Mouse (Mus musculus): Measurements from ENCODE around the gene Upk2. TPM values are rescaled to one million over a fixed set of nuclear protein-coding genes. Genes with fewer than 3 reads are reported as not detected.

Gene Upk2
- not detected in 2 replicates for polyA plus RNA-seq (2015; fragmentation: Nextera tagmentation; extraction: Ambion mirVana)

DNA sequence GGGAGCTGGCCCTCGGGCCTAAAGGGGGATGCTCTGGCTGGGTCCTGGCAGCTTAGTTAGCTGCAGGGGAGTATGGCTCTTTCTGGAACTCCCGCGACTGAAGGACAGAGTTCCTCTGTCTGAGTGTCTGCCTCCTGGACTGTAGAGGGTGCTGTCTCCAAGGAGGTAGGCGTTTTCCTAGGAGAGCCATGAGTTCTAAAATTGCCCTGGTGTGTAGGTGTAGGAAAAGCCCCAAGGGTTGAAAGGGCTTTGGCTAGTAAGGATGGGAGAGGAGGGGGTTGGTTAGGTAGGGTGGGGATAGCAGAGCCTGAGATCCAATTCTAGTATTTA is at the start of gene Upk2:
Gene Upk2 (minus strand): TSS at position 86 of the 330 bp plus-strand sequence.
- peak within 1 kb of the TSS; percentile 15; the same call in 1 of the 2 replicates for H3K9ac ChIP-seq (replicated peaks; ENCODE audit: low read depth, low read length)
- 32% methylated on average over 4 of the region's 4 CpGs for WGBS

DNA sequence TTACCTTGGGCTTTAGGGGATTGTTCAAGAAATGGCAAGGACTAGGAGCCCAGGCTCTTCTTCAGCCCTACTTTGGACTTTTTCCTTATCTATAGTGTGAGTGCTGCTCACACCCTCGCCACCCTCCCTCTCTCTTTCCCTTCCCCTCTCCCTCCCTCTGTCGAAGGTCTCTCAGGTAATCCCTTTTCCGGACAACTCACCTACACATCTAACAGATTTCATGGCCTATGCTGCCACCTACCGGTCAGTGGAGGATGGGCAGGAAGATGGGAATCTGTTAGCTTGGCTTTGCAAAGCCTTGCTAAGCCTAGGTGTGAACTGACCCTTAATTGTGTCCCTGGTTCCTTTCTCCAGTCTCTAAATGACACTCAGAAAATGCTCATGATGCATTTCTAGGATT is 47.2 kb upstream of the Upk2 start:
- H3K9ac ChIP-seq (replicated peaks; ENCODE audit: low read depth, low read length): no peak overlapping the region
- no peak for ATAC-seq
- no peak overlapping the region for H3K4me2 ChIP-seq (ENCODE audit: low read length)
- H3K9me3 ChIP-seq (ENCODE audit: control insufficient read depth, low read length): no peaks in the 10 kb centered on the region
- H3K4me1 ChIP-seq (replicated peaks; ENCODE audit: control insufficient read depth, insufficient read depth, low read length): peaks cover 59% of the 10 kb centered on the region
- H3K27ac ChIP-seq (ENCODE audit: low read length): no peak overlapping the region
- no peak overlapping the region for H3K4me3 ChIP-seq (replicated peaks; ENCODE audit: low read length)
- 0% methylated on average over 4 of the region's 4 CpGs for whole genome bisulfite sequencing
- H3K27me3 ChIP-seq (replicated peaks; ENCODE audit: control insufficient read depth, insufficient read depth, low read length): no peaks in the 10 kb centered on the region
- H3K36me3 ChIP-seq (ENCODE audit: control insufficient read depth, insufficient read depth): peaks cover 18% of the 10 kb centered on the region

More for the DNA sequence above, at the start of gene Upk2:
- H3K9me3 ChIP-seq (ENCODE audit: control insufficient read depth, low read length): no peaks in the 10 kb centered on the region
- ATAC-seq: no peak
- no peaks in the 10 kb centered on the region for H3K36me3 ChIP-seq (ENCODE audit: control insufficient read depth, insufficient read depth)
- H3K27ac ChIP-seq (ENCODE audit: low read length): no peak within 1 kb of the TSS
- peaks cover 5% of the 10 kb centered on the region; the same call in 1 of the 2 replicates for H3K27me3 ChIP-seq (replicated peaks; ENCODE audit: control insufficient read depth, insufficient read depth, low read length)
- no peak within 1 kb of the TSS for H3K4me2 ChIP-seq (ENCODE audit: low read length)
- no peak within 1 kb of the TSS for H3K4me3 ChIP-seq (replicated peaks; ENCODE audit: low read length)
- peaks cover 32% of the 10 kb centered on the region for H3K4me1 ChIP-seq (replicated peaks; ENCODE audit: control insufficient read depth, insufficient read depth, low read length)

DNA sequence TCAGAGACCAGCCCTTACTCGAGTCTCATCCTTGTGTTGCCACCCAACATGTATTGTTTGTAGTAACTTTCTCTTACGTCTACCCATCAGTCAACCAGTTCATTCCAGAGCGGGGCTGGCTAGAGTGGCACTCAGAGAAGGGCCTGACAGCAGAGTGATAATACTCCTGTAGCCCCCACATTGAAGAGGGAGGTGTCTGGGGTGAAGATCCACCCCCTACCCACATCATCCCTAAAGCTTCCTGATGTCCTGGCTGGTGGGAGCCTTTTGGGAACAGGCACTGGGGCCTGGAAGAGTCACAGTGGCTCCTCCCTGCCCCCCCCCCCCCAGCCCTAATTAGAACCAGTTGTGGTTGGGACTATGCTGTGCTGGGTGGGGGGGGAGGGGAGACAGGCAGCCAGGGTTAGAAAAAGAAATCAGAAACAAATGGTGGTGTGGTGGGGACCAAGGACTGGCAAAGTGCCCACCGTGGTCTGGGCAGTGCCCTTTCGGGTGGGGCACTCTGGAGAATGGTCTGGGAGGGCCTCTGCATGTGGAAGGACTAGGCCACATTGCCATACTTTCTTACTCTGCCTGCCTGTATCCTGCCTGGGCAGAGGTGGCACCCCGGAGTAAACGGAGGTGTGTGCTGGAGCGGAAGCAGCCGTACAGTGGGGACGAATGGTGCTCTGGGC is 46.6 kb upstream of the Upk2 start:
- H3K4me1 ChIP-seq (replicated peaks; ENCODE audit: control insufficient read depth, insufficient read depth, low read length): peaks cover 66% of the 10 kb centered on the region
- no peaks in the 10 kb centered on the region for H3K9me3 ChIP-seq (ENCODE audit: control insufficient read depth, low read length)
- H3K27ac ChIP-seq (ENCODE audit: low read length): no peak overlapping the region
- ATAC-seq: no peak
- H3K4me2 ChIP-seq (ENCODE audit: low read length): no peak overlapping the region
- no peak overlapping the region for H3K4me3 ChIP-seq (replicated peaks; ENCODE audit: low read length)
- WGBS: 35% methylated on average over 10 of the region's 10 CpGs
- H3K27me3 ChIP-seq (replicated peaks; ENCODE audit: control insufficient read depth, insufficient read depth, low read length): no peaks in the 10 kb centered on the region
- H3K9ac ChIP-seq (replicated peaks; ENCODE audit: low read depth, low read length): 0 out of 2 replicates have a peak overlapping the region, but pooled peaks have one; percentile 7
- H3K36me3 ChIP-seq (ENCODE audit: control insufficient read depth, insufficient read depth): peaks cover 12% of the 10 kb centered on the region

DNA sequence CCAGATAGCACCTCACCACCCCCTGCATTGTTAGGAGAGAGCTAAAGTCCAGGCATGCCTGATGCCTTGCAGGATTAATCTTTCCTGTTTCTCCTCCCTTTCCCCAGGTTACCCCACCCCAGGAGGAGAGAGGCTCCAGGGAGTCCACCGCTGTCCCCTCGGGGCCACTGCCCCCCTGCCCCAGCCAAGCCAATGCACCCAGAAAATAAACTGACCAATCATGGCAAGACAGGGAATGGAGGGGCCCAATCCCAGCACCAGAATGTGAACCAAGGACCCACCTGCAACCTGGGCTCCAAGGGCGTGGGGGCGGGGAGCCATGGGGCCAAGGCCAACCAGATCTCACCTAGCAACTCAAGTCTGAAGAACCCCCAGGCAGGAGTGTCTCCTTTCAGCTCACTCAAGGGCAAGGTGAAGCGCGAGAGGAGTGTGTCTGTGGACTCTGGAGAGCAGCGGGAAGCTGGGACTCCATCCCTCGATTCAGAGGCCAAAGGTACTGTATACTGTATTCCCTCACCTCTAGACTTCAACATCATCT is 45.9 kb upstream of the Upk2 start:
- 55% methylated on average over 8 of the region's 8 CpGs for WGBS
- H3K4me1 ChIP-seq (replicated peaks; ENCODE audit: control insufficient read depth, insufficient read depth, low read length): peaks cover 63% of the 10 kb centered on the region

DNA sequence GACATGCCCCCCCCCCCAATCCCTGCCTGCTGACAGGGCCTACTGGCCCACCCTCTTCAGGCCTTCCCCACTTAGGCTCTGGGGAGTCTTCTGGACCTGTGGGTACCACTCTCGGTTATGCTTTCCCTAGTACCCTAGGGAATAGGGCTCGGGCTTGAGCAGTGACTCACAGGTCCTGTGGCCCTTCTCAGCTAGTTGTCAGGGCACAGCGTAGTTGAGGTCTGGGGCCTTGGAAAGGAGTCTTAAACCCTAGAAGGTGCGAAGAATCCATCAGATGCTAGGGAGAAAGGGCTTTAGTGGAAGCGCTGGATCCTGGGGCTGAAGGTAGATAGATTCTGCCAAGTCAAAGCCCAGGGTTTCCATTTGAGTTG is 45.4 kb upstream of the Upk2 start:
- H3K4me1 ChIP-seq (replicated peaks; ENCODE audit: control insufficient read depth, insufficient read depth, low read length): peaks cover 65% of the 10 kb centered on the region
- 45% methylated on average over 5 of the region's 5 CpGs for WGBS
- H3K36me3 ChIP-seq (ENCODE audit: control insufficient read depth, insufficient read depth): peaks cover 3% of the 10 kb centered on the region; the same call in 1 of the 2 replicates
- H3K9ac ChIP-seq (replicated peaks; ENCODE audit: low read depth, low read length): peak overlapping the region; percentile 31
- H3K27ac ChIP-seq (ENCODE audit: low read length): peak overlapping the region; percentile 79
- peak overlapping the region; percentile 57 for H3K4me2 ChIP-seq (ENCODE audit: low read length)
- no peak overlapping the region for H3K4me3 ChIP-seq (replicated peaks; ENCODE audit: low read length)
- H3K27me3 ChIP-seq (replicated peaks; ENCODE audit: control insufficient read depth, insufficient read depth, low read length): no peaks in the 10 kb centered on the region
- H3K9me3 ChIP-seq (ENCODE audit: control insufficient read depth, low read length): no peaks in the 10 kb centered on the region
- ATAC-seq: no peak

More for the DNA sequence above, 45.9 kb upstream of the Upk2 start:
- Histone ChIP-seq H3K4me3 (replicated peaks; ENCODE audit: low read length) (no peak overlapping the region), H3K27ac (ENCODE audit: low read length) (no peak overlapping the region), H3K4me2 (ENCODE audit: low read length) (no peak overlapping the region), H3K27me3 (replicated peaks; ENCODE audit: control insufficient read depth, insufficient read depth, low read length) (no peaks in the 10 kb centered on the region), H3K36me3 (ENCODE audit: control insufficient read depth, insufficient read depth) (peaks cover 5% of the 10 kb centered on the region; the same call in 1 of the 2 replicates), H3K9ac (replicated peaks; ENCODE audit: low read depth, low read length) (no peak overlapping the region; the same call in 1 of the 2 replicates), H3K9me3 (ENCODE audit: control insufficient read depth, low read length) (no peaks in the 10 kb centered on the region)
- no peak for ATAC-seq

DNA sequence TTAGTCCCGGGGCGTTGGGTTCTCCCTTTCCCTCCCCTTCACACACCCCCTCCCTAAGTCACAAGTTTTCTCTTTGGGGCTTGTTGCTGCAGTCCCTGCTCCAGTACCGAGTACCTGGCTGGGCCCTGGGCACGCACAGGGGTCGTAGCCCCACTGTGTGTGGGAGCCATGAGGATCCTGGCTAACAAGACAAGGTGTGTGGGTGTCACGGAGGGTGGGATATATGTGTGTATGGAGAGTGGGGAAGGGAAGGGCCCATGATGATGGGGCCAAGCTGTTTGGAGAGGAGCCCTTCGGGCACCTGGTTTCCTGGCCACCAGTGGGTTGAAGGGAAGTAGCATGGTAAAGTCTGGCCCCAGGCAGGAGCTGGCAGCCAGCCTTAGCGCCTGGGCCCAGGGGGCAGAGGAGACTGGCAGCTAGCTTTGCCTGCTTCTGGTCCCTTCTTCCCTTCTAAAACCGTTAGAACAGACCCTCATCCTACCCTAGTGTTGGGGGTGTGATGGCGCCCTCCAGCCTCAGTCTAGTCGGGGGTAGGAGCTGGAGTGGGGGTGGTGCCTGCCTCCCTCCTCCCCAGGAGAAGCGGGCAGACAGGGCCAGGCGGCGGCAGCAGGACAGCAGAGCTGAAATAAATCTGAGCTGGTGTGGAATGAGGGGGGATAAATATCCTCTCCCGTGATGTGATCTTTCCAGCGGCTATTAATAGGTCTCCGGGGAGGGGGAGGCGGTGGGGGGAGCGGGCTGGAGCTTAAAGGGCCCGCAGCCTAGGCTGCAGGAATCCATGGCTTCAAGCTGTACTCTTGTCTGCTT is 44.8 kb upstream of the Upk2 start:
- no peaks in the 10 kb centered on the region for H3K27me3 ChIP-seq (replicated peaks; ENCODE audit: control insufficient read depth, insufficient read depth, low read length)
- peak; percentile 21 for ATAC-seq
- 4% methylated on average over 19 of the region's 20 CpGs for WGBS
- H3K27ac ChIP-seq (ENCODE audit: low read length): peak overlapping the region; percentile 79
- H3K9me3 ChIP-seq (ENCODE audit: control insufficient read depth, low read length): no peaks in the 10 kb centered on the region
- peaks cover 65% of the 10 kb centered on the region for H3K4me1 ChIP-seq (replicated peaks; ENCODE audit: control insufficient read depth, insufficient read depth, low read length)
- peak overlapping the region; percentile 46 for H3K9ac ChIP-seq (replicated peaks; ENCODE audit: low read depth, low read length)
- H3K4me3 ChIP-seq (replicated peaks; ENCODE audit: low read length): peak overlapping the region; percentile 43
- H3K36me3 ChIP-seq (ENCODE audit: control insufficient read depth, insufficient read depth): peaks cover 3% of the 10 kb centered on the region; the same call in 1 of the 2 replicates
- peak overlapping the region; percentile 57 for H3K4me2 ChIP-seq (ENCODE audit: low read length)

DNA sequence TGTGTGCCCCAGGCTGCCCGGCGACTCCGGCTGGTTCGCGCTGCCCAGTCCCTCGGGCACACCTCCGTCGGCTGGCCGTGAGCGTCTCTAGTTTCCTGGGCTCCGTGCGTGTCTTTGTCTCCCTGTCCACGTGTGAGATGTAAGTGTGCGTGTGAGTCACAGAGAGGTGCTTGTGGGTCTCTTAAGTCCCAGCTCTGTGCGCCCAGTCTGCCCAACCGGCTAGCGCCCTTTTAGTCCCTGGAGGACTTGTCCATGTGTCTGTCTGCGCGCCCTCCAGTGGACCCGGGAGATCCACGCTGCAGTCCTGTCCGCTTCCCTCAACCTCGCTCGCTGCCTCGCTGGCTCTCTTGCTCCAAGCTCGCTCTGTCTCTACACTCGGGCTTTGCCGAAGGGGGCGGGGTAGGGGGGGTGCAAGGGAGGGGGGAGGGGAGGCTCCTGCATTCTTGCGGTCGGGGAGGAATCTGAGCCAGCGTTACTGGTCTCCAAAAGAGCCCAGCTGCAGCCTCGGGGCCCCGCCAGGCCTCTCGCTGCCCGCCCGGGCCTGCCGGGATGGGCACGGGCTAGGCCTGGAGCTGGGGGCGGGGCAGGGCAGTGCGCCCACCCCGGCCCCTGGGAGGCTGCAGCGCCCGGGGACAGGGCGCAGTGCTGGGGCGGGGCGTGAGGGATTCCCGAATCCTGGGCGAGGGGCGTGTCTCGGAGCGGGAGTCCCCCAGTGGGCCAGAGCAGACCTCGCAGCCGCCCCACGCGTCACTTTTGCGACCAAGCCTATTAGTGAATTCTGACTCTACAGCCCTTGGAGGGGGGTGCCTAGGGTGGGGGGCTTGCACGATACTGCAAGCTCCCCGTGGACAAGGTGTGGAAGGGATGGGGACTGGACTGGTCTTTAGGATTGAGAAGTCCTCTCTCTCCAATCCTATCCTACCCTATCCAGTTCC is 43.9 kb upstream of the Upk2 start:
- ATAC-seq: peak; percentile 81
- H3K36me3 ChIP-seq (ENCODE audit: control insufficient read depth, insufficient read depth): peaks cover 3% of the 10 kb centered on the region; the same call in 1 of the 2 replicates

DNA sequence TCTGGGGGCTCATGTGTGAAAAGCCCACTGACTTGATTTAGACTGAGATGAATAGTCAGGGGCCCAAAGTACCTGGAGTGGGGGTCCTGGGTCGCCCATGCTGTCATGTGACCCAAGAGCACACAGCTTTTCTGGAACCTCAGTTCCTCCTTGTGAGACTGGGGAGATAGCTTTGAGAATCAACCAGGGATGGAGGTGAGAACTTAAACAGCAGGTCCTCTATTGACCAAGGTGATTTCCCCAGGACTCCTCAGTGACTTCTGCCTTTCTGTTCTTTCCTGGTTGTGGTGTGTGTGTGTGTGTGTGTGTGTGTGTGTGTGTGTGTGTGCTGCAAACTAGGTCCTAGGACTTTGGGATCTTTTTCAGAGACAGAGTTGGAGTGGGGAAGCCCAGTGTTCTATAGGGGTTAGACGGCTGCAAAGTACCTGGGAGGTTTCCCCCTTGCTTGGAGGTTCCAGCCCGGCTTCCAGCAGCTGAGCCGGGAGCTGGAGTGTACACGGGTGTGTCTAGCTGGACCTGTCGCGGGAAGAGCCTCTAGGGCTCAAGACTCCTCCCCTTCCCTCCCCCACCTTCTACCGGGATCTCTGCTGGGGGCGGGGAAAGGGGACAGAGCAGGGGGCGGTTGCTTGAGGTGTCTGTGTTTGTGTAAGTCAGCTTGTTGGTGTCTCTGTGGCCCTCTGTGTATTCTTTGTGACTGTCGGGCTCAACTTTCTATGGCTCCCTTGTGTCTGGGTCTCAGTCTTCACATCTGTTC is 43.0 kb upstream of the Upk2 start:
- no peak for ATAC-seq
- Histone ChIP-seq H3K36me3 (ENCODE audit: control insufficient read depth, insufficient read depth) (peaks cover 3% of the 10 kb centered on the region; the same call in 1 of the 2 replicates), H3K4me2 (ENCODE audit: low read length) (peak overlapping the region; percentile 57), H3K27me3 (replicated peaks; ENCODE audit: control insufficient read depth, insufficient read depth, low read length) (no peaks in the 10 kb centered on the region), H3K9ac (replicated peaks; ENCODE audit: low read depth, low read length) (peak overlapping the region; percentile 46), H3K4me1 (replicated peaks; ENCODE audit: control insufficient read depth, insufficient read depth, low read length) (peaks cover 83% of the 10 kb centered on the region), H3K4me3 (replicated peaks; ENCODE audit: low read length) (peak overlapping the region; percentile 43), H3K9me3 (ENCODE audit: control insufficient read depth, low read length) (no peaks in the 10 kb centered on the region), H3K27ac (ENCODE audit: low read length) (peak overlapping the region; percentile 79)
- 2% methylated on average over 11 of the region's 11 CpGs for WGBS

More for the DNA sequence above, 43.9 kb upstream of the Upk2 start:
- peaks cover 74% of the 10 kb centered on the region for H3K4me1 ChIP-seq (replicated peaks; ENCODE audit: control insufficient read depth, insufficient read depth, low read length)
- H3K27ac ChIP-seq (ENCODE audit: low read length): peak overlapping the region; percentile 79
- peak overlapping the region; percentile 43 for H3K4me3 ChIP-seq (replicated peaks; ENCODE audit: low read length)
- no peaks in the 10 kb centered on the region for H3K9me3 ChIP-seq (ENCODE audit: control insufficient read depth, low read length)
- no peaks in the 10 kb centered on the region for H3K27me3 ChIP-seq (replicated peaks; ENCODE audit: control insufficient read depth, insufficient read depth, low read length)
- H3K9ac ChIP-seq (replicated peaks; ENCODE audit: low read depth, low read length): peak overlapping the region; percentile 46
- WGBS: under 1% methylated on average over 54 of the region's 59 CpGs
- H3K4me2 ChIP-seq (ENCODE audit: low read length): peak overlapping the region; percentile 57

Measured in forebrain, embryonic 16.5 days (tissue).